Mouse (Mus musculus) heart, postnatal 0 days (tissue): ENCODE results near the gene Igfbp6. TPM values are rescaled to one million over a fixed set of nuclear protein-coding genes. Genes with fewer than 3 reads are reported as not detected.

Experiments used
- ATAC-seq: fragments of 200-750 bp; cut with Nextera tagmentation; 2 replicates; pipeline ENCODE4 v1.8.0; 2017; ENCODE audit warnings: low read depth, moderate number of reproducible peaks, moderate library complexity; ENCODE audit not compliant: insufficient read depth
- DNase-seq: peaks from one replicate; pipeline ENCODE4 v3.0.0-alpha.2; 2016; ENCODE audit warnings: low spot score
- H3K27ac ChIP-seq: fragments of 300-500 bp; sonication (generic); 2 replicates; pipeline ENCODE4 v1.5.1; 2014; ENCODE audit warnings: low read depth, mild to moderate bottlenecking
- H3K27me3 ChIP-seq: fragments of 300-500 bp; sonication (generic); 2 replicates; pipeline ENCODE4 v1.6.1; 2014; ENCODE audit warnings: low read length, mixed read lengths; ENCODE audit not compliant: control insufficient read depth, insufficient read depth
- H3K36me3 ChIP-seq: fragments of 300-500 bp; sonication (generic); replicated peaks from 2 replicates; pipeline ENCODE4 v1.6.1; 2014; ENCODE audit warnings: low read length, mixed read lengths; ENCODE audit not compliant: control insufficient read depth, insufficient read depth
- H3K4me1 ChIP-seq: fragments of 300-500 bp; sonication (generic); 2 replicates; pipeline ENCODE4 v1.6.1; 2014; ENCODE audit warnings: antibody characterized with exemption; ENCODE audit not compliant: control insufficient read depth, insufficient read depth
- H3K4me2 ChIP-seq: fragments of 300-500 bp; sonication (generic); 2 replicates; pipeline ENCODE4 v1.6.1; 2014; ENCODE audit warnings: low read depth, mild to moderate bottlenecking, low read length, moderate library complexity
- H3K4me3 ChIP-seq: fragments of 300-500 bp; sonication (generic); 2 replicates; pipeline ENCODE4 v1.5.1; 2014; ENCODE audit warnings: low read depth, low read length
- H3K9ac ChIP-seq: fragments of 300-500 bp; sonication (generic); replicated peaks from 2 replicates; pipeline ENCODE4 v1.6.1; 2014; ENCODE audit warnings: low read depth, low read length, mixed read lengths
- H3K9me3 ChIP-seq: fragments of 300-500 bp; sonication (generic); replicated peaks from 2 replicates; pipeline ENCODE4 v1.6.1; 2016; ENCODE audit warnings: low read length; ENCODE audit not compliant: control insufficient read depth
- CTCF ChIP-seq: IDR thresholded peaks from 2 replicates; pipeline ENCODE4 v1.5.1; 2016; ENCODE audit warnings: antibody characterized with exemption, control low read depth, low read depth
- EP300 ChIP-seq: IDR thresholded peaks from 2 replicates; pipeline ENCODE4 v1.6.1; 2016; ENCODE audit warnings: antibody characterized with exemption, low read depth
- WGBS: fragments of 180-500 bp; shearing (Covaris S2); extraction: QIAGEN DNeasy Blood & Tissue Kit; methylation state at CpG from one replicate; pipeline ENCODE4 v1.1.7; 2014; 5-methylcytosine and 5-hydroxymethylcytosine counted together
- polyA plus RNA-seq: library from polyadenylated mRNA; unstranded; fragments of >200 nt; fragmentation: Nextera tagmentation; extraction: Ambion mirVana; gene quantifications from 2 replicates; pipeline ENCODE4 v1.2.1, GENCODE M21; 2015
- total RNA-seq: library from RNA; depleted of rRNA; stranded (reverse); fragments of >200 nt; gene quantifications from 2 replicates; pipeline ENCODE4 v1.2.3, GENCODE M21; 2014; ENCODE audit warnings: low replicate concordance

Igfbp6 gene
- total and polyA plus RNA-seq, 2 experiments from 2014 or later, result 24.2 to 30.5 TPM

DNA sequence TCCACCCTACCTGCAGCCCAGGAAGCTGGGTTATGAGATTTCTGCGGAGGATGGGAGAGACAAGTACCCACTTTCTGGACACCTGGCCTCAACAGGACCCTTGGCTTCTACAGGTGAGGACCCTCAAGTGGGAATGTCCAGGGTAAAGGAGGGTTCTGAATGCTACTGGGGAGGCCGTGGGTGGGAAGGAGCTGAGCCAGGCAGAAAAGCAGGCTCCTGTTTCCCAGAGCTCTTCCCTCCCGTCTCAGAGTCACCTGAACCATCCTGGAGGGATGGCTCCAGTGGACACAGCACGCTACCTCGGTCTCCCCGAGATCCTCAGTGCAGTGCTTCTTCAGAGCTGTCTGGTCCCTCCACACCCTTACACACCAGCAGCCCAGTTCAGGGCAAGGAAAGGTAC is 32.0 kb upstream of the Igfbp6 start:
- Histone ChIP-seq H3K27me3 (no peaks in the 10 kb centered on the region), H3K27ac (no peak overlapping the region), H3K9ac (no peak overlapping the region), H3K4me3 (no peak overlapping the region), H3K4me1 (peaks cover 16% of the 10 kb centered on the region), H3K9me3 (no peaks in the 10 kb centered on the region), H3K36me3 (peaks cover 97% of the 10 kb centered on the region), H3K4me2 (no peak overlapping the region)
- DNase-seq (no peak), ATAC-seq (no peak)
- 92% methylated on average over 6 of the region's 6 CpGs for WGBS
- TF ChIP-seq CTCF, result no peak
- no peak for TF ChIP-seq EP300

DNA sequence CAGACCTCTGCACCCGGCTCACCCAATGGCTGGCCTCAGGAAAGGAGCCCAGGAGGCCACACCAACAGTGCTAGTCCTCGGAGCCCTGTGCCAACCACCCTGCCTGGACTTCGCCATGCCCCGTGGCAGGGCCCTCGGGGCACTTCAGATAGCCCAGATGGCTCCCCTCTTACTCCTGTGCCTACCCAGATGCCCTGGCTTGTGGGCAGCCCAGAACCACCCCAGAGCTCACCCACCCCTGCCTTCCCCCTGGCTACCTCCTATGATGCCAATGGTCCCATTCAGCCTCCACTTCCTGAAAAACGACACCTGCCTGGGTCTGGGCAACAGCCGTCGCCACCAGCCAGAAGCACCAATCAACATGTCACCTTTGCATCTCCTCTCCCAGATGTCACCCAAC is 31.3 kb upstream of the Igfbp6 start:
- TF ChIP-seq EP300 (no peak), CTCF (no peak)
- DNase-seq, result no peak
- Histone ChIP-seq H3K36me3 (peaks cover 96% of the 10 kb centered on the region), H3K4me1 (peaks cover 12% of the 10 kb centered on the region), H3K9ac (no peak overlapping the region), H3K4me2 (no peak overlapping the region), H3K9me3 (no peaks in the 10 kb centered on the region), H3K27ac (no peak overlapping the region), H3K4me3 (no peak overlapping the region), H3K27me3 (no peaks in the 10 kb centered on the region)
- 72% methylated on average over 8 of the region's 8 CpGs for WGBS
- no peak for ATAC-seq

GRCm38 (mm10) chr15:102113674-102114073 is 30.5 kb upstream of the Igfbp6 start:
- Histone ChIP-seq H3K27me3 (no peaks in the 10 kb centered on the region), H3K9ac (no peak overlapping the region), H3K36me3 (peaks cover 92% of the 10 kb centered on the region), H3K9me3 (no peaks in the 10 kb centered on the region), H3K4me1 (peaks cover 3% of the 10 kb centered on the region), H3K4me2 (no peak overlapping the region), H3K4me3 (no peak overlapping the region), H3K27ac (no peak overlapping the region)
- 73% methylated on average over 4 of the region's 4 CpGs for WGBS
- TF ChIP-seq EP300 (no peak), CTCF (no peak)
- ATAC-seq (no peak), DNase-seq (no peak)

DNA sequence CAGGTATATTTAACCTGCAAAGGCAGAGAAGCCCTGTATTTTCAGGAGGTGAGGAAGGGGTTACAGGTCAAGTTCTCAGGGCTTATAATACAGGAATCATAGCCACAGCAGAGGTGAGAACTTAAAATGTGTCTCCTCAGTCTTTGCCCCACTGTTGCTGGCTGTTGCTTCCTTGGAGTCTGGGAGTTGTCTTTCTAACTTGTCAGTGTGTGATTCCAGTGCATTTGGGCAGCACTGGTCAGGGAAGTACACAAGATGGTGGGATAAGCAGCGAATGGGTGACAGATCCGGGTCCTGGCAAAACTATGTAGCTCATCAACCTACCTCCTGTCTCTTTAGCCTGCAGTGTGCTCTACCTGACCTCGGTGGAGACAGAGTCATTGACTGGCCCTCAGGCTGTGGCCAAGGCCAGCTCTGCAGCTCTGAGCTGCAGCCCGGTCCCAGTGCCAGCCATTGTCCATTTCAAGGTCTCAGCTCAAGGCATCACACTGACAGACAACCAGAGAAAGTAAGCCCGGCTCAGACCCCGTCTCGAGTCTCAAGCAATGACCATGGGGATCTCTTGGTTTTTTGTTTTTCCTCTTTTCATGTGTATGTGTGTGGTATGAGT is 29.4 kb upstream of the Igfbp6 start:
- WGBS, result 77% methylated on average over 7 of the region's 7 CpGs
- no peaks in the 10 kb centered on the region for H3K4me1 ChIP-seq
- no peak overlapping the region for H3K27ac ChIP-seq
- H3K4me3 ChIP-seq, result no peak overlapping the region
- no peaks in the 10 kb centered on the region for H3K27me3 ChIP-seq
- peaks cover 87% of the 10 kb centered on the region for H3K36me3 ChIP-seq
- no peaks in the 10 kb centered on the region for H3K9me3 ChIP-seq
- no peak overlapping the region for H3K4me2 ChIP-seq
- no peak overlapping the region for H3K9ac ChIP-seq
- TF ChIP-seq EP300 (no peak), CTCF (no peak)
- ATAC-seq, result no peak
- no peak for DNase-seq

DNA sequence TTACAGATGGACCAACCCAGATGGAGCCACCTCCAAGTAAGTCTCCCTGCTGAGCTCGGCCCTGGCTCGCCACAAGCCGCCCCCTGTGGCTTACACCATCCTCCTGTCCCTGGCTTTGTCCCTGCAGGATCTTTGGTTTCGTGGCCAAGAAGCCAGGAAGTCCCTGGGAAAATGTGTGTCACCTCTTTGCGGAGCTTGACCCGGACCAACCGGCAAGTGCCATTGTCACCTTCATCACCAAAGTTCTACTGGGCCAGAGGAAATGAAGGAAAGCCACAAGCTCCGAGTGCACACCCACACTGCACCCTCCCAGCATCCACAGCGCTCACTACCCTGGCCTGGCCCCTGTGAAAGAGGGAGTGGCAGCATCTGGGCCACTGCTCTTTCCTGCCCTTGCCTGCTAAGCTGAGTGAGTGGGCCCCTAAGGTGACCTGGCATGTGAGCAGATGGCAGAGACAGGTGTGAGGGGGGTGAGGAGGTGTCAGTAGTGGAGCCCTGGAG is 28.4 kb upstream of the Igfbp6 start:
- no peak for DNase-seq
- TF ChIP-seq EP300, result no peak
- no peak for TF ChIP-seq CTCF
- no peaks in the 10 kb centered on the region for H3K27me3 ChIP-seq
- H3K9ac ChIP-seq, result no peak overlapping the region
- no peak overlapping the region for H3K4me2 ChIP-seq
- no peak overlapping the region for H3K4me3 ChIP-seq
- ATAC-seq, result no peak
- H3K4me1 ChIP-seq, result no peaks in the 10 kb centered on the region
- H3K9me3 ChIP-seq, result no peaks in the 10 kb centered on the region
- peaks cover 79% of the 10 kb centered on the region for H3K36me3 ChIP-seq
- no peak overlapping the region for H3K27ac ChIP-seq
- WGBS, result 66% methylated on average over 9 of the region's 9 CpGs

- Histone ChIP-seq H3K27me3 (no peaks in the 10 kb centered on the region), H3K9me3 (no peaks in the 10 kb centered on the region), H3K4me2 (no peak overlapping the region), H3K4me1 (no peaks in the 10 kb centered on the region), H3K36me3 (peaks cover 68% of the 10 kb centered on the region), H3K4me3 (no peak overlapping the region), H3K27ac (no peak overlapping the region), H3K9ac (no peak overlapping the region)
- ATAC-seq (peak; percentile 7; the same call in 1 of the 2 replicates), DNase-seq (no peak)
- WGBS, result 67% methylated on average over 11 of the region's 11 CpGs
- TF ChIP-seq EP300 (no peak), CTCF (no peak)
Measured at GRCm38 (mm10) chr15:102116753-102117415, 27.3 kb upstream of the Igfbp6 start.
